Mouse (Mus musculus): Measurements from ENCODE around the gene Tnfaip8l2.
A peak's percentile ranks its signal among the peaks of the same experiment; 100 is the strongest.
"Not testable (repeated sequence)": the region's sequence is repeated elsewhere in the genome, so short reads cannot be mapped to it uniquely, and the experiment has no call there.

Tnfaip8l2 gene

DNA sequence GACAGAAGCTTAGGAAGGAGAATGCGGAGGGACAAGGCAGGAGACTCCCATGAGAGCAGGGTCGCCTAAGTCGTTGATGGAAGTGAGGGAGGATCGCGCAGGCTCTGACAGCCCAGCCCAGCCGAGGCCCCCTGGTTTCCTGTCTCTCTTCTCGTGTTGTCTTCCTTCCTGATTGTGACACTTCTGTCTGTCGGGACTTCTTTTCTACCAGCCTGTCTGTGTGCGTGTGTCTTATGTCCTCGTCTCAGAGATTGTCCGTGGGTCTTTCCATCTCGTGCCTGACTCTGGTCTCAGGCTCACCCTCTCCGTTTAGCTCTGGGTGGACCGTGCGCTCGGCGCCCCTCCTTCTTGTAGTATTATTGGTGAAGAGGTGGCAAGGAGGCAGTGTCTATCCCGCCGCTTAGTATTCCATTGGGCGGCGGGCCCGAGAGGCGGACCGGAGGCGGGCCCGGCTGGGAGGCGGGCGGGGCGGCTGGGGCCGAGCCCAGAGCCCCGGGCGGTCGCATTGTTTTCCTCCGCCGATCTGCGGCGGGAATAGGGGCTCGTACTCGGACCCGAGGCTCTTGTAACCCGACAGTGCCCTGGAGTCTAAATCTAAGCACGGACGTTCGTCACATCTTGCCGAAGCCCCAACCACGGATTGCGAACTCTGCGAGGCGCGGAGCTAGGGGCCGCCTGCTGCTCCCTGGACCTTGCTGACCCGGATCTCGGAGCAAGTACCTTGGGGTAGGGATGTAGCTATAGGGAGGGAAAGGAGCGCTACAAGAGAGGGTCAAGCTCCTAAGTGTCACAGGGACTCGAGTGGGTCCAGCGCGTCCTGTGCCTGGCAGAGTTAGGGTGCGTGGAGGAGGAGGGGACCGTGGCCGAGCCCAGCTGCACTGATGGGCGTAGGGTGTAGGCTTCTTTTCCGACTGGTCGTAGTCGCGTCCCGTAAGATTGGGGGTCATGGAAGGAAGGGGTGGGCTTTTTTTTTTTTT is 18.1 kb upstream of the Tnfaip8l2 start, which contains the start of gene Sema6c:
Gene Sema6c, plus strand, starts transcription at position 471 of the 977 bp plus-strand sequence.
- DNase-seq = peak; percentile 85

GRCm38 (mm10) chr3:95159511-95159986 is 17.4 kb upstream of the Tnfaip8l2 start:
- DNase-seq = no peak

- no peak for DNase-seq
Observed at GRCm38 (mm10) chr3:95153874-95154273, 11.7 kb upstream of the Tnfaip8l2 start.

DNA sequence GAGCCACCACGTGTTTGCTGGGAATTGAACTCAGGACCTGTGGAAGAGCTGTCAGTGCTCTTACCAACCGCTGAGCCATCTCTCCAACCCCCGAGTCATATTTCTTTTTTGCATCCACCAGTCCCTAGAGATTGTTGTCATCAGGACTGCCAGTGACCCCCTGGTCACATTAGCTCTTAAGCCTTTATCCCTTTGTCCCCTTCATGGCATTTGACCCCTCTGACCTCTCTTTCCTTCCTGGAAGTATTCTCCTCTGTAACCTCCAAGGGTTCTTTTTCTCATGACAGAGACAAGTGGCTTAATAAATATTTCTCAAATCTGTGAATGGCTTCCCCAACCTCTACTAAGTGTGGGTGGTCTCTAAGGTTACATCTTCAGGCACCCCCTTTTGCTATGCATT is 5.8 kb upstream of the Tnfaip8l2 start:
- DNase-seq = no peak

GRCm38 (mm10) chr3:95142617-95143011 is 454 bp upstream of the Tnfaip8l2 start:
- DNase-seq = peak; percentile 76

DNA sequence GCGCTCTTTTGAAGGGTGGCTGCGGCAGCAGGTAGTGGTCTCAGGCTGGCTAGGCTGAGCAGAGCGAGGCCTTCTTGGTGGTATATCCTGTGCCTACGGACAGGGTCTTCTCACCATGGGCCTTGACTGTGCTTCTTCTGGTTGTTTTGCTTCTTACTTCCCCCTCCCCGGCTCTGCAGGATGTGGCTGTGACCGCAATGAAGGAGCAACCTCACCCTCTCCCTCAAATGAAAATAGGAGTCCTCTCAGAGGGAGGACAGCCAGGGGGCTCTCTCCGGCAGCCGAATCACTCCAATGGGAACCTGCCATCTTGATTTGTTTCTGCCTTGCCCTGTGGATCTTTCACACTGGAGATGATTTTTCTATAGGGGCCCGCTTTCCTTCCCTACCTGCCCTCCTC is 686 bp downstream of the Tnfaip8l2 start:
- no peak for DNase-seq

DNA sequence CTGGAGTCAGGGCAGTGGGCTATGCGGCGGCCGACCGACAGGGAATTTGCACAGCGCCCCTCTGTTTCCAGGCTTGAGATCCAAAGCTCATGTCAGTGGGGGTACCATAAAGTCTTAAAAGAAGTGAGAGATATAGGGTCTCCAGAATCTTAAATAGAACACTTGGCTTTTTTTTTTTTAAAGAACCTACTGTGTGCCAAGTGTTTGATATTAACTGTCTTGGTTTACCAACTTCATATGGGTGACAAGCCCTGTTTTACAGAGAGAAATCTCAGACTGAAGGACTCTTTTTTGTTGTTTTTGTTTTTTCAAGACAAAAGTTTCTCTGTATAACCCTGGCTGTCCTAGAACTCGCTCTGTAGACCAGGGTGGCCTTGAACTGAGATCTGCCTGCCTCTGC is 1.4 kb downstream of the Tnfaip8l2 start:
- no peak for DNase-seq

DNA sequence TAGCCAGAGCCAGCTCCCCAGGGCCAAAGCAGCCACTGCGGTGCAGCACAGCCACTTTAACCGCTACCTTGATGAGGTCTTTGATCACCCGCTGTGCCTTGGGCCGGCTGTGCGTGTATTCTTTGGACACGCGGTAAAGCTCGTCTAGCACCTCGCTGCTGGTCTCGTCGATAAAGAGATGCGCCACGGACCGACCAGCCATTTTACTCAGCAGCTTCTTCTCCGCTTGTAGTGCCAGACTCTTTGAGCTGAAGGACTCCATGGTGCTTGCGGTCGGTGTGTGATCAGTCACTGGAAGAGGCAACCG is 1.9 kb downstream of the Tnfaip8l2 start:
- DNase-seq = no peak

- DNase-seq = no peak
Observed at GRCm38 (mm10) chr3:95139586-95140288, 2.4 kb downstream of the Tnfaip8l2 start.

GRCm38 (mm10) chr3:95136336-95136735 is 5.8 kb downstream of the Tnfaip8l2 start:
- DNase-seq = no peak

DNA sequence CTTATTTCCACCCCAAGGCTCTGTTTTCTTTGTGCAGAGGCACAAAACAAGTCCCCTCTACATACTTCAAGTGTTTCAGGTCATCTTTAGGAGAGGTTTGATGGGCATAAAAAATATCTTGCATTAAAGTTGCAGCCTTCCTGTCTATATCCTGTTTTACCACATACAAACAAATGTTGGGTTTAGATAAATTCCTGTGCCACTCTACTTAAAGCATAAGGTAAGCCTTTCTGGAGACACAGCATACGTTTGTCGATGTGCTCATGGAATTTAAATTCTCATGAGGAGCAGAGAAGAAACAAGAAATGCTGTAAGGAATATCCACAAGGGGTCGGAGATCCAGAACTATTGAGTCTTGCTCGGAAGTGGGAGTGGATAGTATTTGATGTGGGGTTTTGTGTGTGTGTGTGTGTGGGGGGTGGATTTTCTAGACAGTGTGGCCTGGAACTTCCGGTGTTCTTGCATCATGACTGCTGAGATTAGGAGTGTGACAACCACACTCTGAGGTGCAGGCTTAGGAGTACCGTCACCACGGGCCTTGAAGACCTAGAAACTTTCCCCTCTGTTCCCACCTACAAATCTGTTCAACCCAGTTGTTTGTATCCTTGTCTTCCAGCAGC is 6.6 kb downstream of the Tnfaip8l2 start:
- DNase-seq = no peak

GRCm38 (mm10) chr3:95135023-95135422 is 7.1 kb downstream of the Tnfaip8l2 start:
- DNase-seq = peak; percentile 46

DNA sequence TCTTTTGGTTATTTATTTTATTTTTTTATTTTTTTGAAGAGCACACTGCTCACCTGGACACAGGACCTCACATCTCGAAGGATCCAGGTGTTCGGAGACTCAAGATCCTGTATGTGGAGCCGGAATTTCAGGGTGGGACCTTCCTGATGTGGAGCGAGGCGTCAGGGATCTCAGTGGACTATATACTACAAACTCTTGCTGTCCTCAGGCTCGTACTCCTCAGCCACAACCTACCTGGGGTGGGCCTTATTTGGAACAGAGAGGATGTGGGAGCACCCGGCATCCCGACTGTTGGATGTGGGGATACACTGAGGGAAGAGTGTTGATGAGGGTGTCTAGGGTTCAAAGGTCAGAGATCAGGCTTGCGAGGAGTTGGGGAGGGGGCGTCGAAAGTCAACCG is 8.0 kb downstream of the Tnfaip8l2 start:
- not testable (repeated sequence) for DNase-seq

- peak; percentile 81 for DNase-seq
Observed at GRCm38 (mm10) chr3:95133680-95134101, 8.5 kb downstream of the Tnfaip8l2 start, which contains the start of the genes Scnm1 and Lysmd1. TSS of gene Scnm1 (minus strand) at chr3:95134011. TSS of gene Lysmd1 (plus strand) at chr3:95134088.

DNA sequence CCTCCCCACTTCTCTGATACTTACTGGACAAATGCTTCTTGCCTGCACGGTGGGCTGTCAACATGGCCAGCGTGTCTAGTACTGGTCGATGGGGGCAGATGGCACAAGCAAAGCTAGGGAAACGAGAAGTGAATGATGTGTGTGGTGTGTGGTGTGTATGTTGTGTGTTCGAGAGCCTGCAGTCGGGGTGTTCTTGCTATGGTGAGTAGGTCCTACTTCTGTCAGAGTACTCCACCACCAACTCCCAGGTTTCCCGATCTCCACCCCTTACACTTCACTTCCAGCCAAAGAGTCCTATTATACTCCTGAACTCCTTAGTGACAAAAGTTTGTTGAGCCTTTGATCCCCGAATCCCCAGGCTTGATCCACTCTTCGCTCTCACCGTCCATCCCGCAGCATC is 9.0 kb downstream of the Tnfaip8l2 start:
- DNase-seq = no peak

DNA sequence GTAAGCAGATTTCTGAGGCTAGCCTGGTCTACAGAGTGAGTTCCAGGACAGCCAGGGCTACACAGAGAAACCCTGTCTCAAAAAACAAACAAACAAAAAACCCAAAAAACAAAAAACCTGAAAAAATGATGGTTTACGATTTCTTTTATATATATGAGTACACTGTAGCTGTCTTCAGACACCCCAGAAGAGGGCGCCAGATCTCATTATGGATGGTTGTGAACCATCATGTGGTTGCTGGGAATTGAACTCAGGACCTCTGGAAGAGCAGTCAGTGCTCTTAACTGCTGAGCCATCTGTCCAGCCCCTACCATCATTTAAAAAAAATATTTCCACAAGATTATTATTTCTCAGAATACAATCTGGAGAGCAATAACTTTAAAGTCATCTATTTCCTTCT is 9.8 kb downstream of the Tnfaip8l2 start:
- DNase-seq = not testable (repeated sequence)

GRCm38 (mm10) chr3:95130081-95130480 is 12.1 kb downstream of the Tnfaip8l2 start:
- no peak for DNase-seq

GRCm38 (mm10) chr3:95129226-95129651 is 12.9 kb downstream of the Tnfaip8l2 start:
- no peak for DNase-seq

DNA sequence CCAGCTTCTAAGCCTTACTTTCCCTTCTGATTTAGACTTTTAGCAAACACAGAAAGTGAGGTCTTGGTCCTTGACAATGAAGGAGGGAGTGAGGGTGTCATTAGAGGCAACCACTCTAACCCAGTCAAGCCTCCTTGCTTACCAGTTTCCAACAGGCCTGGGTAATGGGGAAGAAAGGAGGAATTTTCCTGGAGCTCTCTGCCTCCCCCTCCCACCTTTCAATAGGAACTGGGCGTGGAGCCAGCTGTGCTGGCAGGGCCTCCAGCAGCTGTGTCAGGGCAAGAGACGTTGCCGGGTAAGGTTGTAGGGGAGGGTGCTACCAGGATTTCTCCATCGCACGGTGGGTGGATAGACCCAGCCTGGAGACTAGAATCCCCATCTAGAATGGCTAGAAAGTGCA is 17.2 kb downstream of the Tnfaip8l2 start:
- peak; percentile 67 for DNase-seq

GRCm38 (mm10) chr3:95124246-95124645 is 17.9 kb downstream of the Tnfaip8l2 start, which contains the start of gene Tmod4:
TSS of gene Tmod4 (plus strand) at chr3:95124476.
- no peak for DNase-seq

GRCm38 (mm10) chr3:95121580-95121979 is 20.6 kb downstream of the Tnfaip8l2 start:
- DNase-seq = no peak

- no peak for DNase-seq
Observed at GRCm38 (mm10) chr3:95117751-95118150, 24.4 kb downstream of the Tnfaip8l2 start.

GRCm38 (mm10) chr3:95112760-95113159 is 29.4 kb downstream of the Tnfaip8l2 start:
- DNase-seq = no peak
